Mouse (Mus musculus): ENCODE results near the gene Gid8. TPM values are rescaled to one million over a fixed set of nuclear protein-coding genes. Genes with fewer than 3 reads are reported as not detected.

Gid8 gene
- total RNA-seq, 4 experiments from 2014 or later: 57.7 to 66.1 (median 60.0) TPM

DNA sequence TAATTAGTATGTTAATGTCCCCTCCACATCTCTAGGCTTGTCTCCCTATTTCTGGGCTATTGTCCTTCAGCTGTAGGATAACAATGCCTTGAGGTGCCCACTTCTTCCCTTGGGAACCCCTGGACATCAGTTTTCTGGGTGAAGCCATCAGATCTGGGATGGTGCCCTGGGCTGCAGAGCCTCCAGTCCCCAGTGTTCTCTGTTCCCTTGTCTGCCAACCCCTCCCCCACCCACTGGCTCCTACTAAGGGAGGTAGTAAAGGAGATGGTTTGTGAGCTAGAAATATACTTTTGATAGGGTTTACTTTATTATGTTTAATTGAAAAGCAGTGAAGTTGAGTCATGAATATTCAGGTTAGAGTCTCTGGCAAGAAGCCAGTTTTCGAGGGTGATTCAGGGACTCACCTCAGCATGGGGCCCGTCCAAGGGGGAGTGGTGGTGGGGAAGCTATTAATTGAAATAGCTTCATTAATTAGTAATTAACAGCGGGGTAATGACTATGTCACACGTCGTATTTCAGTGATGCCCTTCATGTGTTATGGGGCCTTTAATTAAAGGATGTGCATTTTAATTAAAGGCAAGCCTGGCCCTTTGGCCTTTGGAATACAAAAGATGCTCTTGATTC lies 36.8 kb downstream of the Gid8 start:
- no peak for DNase-seq (ENCODE audit: low spot score in 2 of 2)

DNA sequence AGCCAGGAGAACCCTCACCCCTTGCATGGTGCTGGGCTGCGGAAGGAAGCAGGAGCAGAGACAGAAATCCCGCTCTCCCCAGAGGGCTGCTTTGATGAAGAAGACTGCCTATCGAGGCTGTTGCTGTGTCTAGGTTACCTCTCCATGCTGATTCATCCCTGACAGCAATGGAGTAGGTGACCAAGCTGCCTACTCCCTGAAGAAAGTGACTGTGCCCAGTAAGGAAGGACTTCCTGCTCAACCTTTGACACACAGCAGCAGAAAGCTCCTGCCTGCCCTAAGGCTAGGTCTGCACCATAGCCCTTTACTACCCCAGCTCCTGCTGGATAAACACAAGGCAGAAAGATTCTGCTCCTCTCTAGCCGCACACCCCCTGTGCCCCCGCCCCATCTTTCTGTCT lies 39.0 kb downstream of the Gid8 start:
- no peak for DNase-seq (ENCODE audit: low spot score in 2 of 2)

DNA sequence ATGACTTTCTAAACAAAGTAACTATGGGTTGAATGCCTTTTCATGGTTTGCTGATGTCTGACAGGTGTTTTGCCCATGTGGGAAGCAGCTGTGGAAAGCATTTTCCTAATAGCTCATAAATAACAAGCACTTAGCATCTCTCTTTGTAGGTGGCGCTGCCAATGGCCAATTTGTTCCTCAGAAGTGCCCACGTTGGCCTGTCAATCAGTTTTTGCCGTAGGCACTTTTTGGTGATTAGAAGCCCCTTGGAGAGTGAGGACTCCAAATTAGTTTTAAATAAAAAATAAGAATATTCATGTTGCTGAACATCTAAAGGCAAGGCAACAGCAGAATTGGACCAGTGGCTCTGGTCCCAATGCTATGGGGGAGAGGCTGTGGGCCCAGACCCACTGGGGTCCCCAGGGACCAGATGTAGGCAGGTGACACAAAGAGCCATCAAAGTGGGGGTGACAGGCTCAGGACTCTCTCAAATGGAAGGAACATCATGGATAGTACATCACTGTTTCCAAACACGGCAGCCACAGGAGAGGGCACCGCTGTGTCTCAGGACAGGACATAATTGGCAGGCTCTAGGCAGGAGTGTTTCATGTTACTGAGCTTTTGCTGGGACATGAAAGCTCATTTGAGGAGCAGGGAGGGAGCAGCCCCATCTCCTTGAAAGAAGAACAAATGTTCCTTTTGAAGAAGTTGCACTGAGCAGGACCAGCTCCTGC lies 45.2 kb downstream of the Gid8 start:
- no peak for DNase-seq (ENCODE audit: low spot score in 2 of 2)

GRCm38 (mm10) chr2:180755896-180756295 lies 46.0 kb downstream of the Gid8 start:
- DNase-seq (ENCODE audit: low spot score in 2 of 2): no peak

GRCm38 (mm10) chr2:180756786-180757185 lies 46.9 kb downstream of the Gid8 start:
- DNase-seq (ENCODE audit: low spot score in 2 of 2): no peak

GRCm38 (mm10) chr2:180758513-180759263 lies 48.8 kb downstream of the Gid8 start:
- DNase-seq (ENCODE audit: low spot score in 2 of 2): no peak

GRCm38 (mm10) chr2:180764986-180765385 lies 55.1 kb downstream of the Gid8 start:
- no peak for DNase-seq (ENCODE audit: low spot score in 2 of 2)

- no peak for DNase-seq (ENCODE audit: low spot score in 2 of 2)
These were observed 55.8 kb downstream of the Gid8 start for GRCm38 (mm10) chr2:180765713-180766112.

Other genes with a start within 250 kb of the Gid8 start
- 1 to 10 TPM; 3.1 to 4.7 (median 4.3) TPM for gene Ntsr1, start 210.1 kb upstream of the Gid8 start, total RNA-seq (2022)
- gene Mrgbp, start 128.8 kb upstream of the Gid8 start, total RNA-seq (2022): 10 to 100 TPM; 20.9 to 26.4 (median 22.7) TPM
- gene Ogfr, start 120.9 kb upstream of the Gid8 start, total RNA-seq (2022): 10 to 100 TPM; 31.4 to 40.8 (median 36.4) TPM
- gene Col9a3, start 112.3 kb upstream of the Gid8 start, total RNA-seq (2022): 10 to 100 TPM in 2 of 4 experiments, 1 to 10 TPM in 2; 7.5 to 11.2 (median 9.4) TPM
- under 1 TPM; 0.20 to 0.45 (median 0.28) TPM for gene Tcfl5, start 67.4 kb upstream of the Gid8 start, total RNA-seq (2022)
- gene Dido1, start 118 bp upstream of the Gid8 start, total RNA-seq (2022): 10 to 100 TPM; 55.2 to 63.2 (median 60.2) TPM
- gene Slc17a9, start 15.1 kb downstream of the Gid8 start, total RNA-seq (2022): 1 to 10 TPM in 1 of 4 experiments, under 1 TPM in 3; 0.29 to 1.0 (median 0.71) TPM
- not detected for gene Bhlhe23, start 66.8 kb downstream of the Gid8 start, total RNA-seq (2022)
- gene Ythdf1, start 210.8 kb downstream of the Gid8 start, total RNA-seq (2022): 10 to 100 TPM; 53.7 to 57.3 (median 55.3) TPM
- gene Birc7, start 218.9 kb downstream of the Gid8 start, total RNA-seq (2022): under 1 TPM in 3 of 4 experiments, not detected in 1; 0.27 to 0.48 (median 0.31) TPM
- 10 to 100 TPM; 51.3 to 66.2 (median 57.5) TPM for gene Nkain4, start 244.6 kb downstream of the Gid8 start, total RNA-seq (2022)